Mouse (Mus musculus) midbrain, postnatal 0 days (tissue): ENCODE results near the gene Adamts17. TPM values are rescaled to one million over a fixed set of nuclear protein-coding genes. Genes with fewer than 3 reads are reported as not detected.
A peak's percentile ranks its signal among the peaks of the same experiment; 100 is the strongest.

Experiments
- ATAC-seq: fragments of 200-750 bp; cut with Nextera tagmentation; 2 replicates; pipeline ENCODE4 v1.8.0; 2017; ENCODE audit warnings: moderate number of reproducible peaks, mild to moderate bottlenecking, moderate TSS enrichment, moderate library complexity; ENCODE audit not compliant: low FRiP score
- DNase-seq: peaks from one replicate; pipeline ENCODE4 v3.0.0-alpha.2; 2015; ENCODE audit warnings: low spot score
- H3K27ac ChIP-seq: fragments of 300-500 bp; sonication (generic); 2 replicates; pipeline ENCODE4 v1.5.1; 2014; ENCODE audit warnings: low read depth, mild to moderate bottlenecking, low read length, mixed read lengths
- H3K27me3 ChIP-seq: fragments of 300-500 bp; sonication (generic); 2 replicates; pipeline ENCODE4 v1.6.1; 2014; ENCODE audit warnings: low read length, control low read depth, mixed read lengths; ENCODE audit not compliant: insufficient read depth
- H3K36me3 ChIP-seq: fragments of 300-500 bp; sonication (generic); 2 replicates; pipeline ENCODE4 v1.6.1; 2014; ENCODE audit warnings: low read length, control low read depth, mixed read lengths; ENCODE audit not compliant: insufficient read depth
- H3K4me1 ChIP-seq: fragments of 300-500 bp; sonication (generic); 2 replicates; pipeline ENCODE4 v1.6.1; 2014; ENCODE audit warnings: mild to moderate bottlenecking, control low read depth, antibody characterized with exemption, low read length, mixed read lengths; ENCODE audit not compliant: insufficient read depth
- H3K4me2 ChIP-seq: fragments of 300-500 bp; sonication (generic); 2 replicates; pipeline ENCODE4 v1.6.1; 2014; ENCODE audit warnings: low read depth, mild to moderate bottlenecking, low read length, mixed read lengths; ENCODE audit not compliant: poor library complexity, severe bottlenecking
- H3K4me3 ChIP-seq: fragments of 300-500 bp; sonication (generic); 2 replicates; pipeline ENCODE4 v1.5.1; 2014; ENCODE audit warnings: low read depth, mild to moderate bottlenecking, low read length, moderate library complexity
- H3K9ac ChIP-seq: fragments of 300-500 bp; sonication (generic); replicated peaks from 2 replicates; pipeline ENCODE4 v1.6.1; 2014; ENCODE audit warnings: mild to moderate bottlenecking, low read length, moderate library complexity, mixed read lengths; ENCODE audit not compliant: poor library complexity, severe bottlenecking
- H3K9me3 ChIP-seq: fragments of 300-500 bp; sonication (generic); 2 replicates; pipeline ENCODE4 v1.6.1; 2016; ENCODE audit warnings: low read length, control low read depth
- CTCF ChIP-seq: IDR thresholded peaks from 2 replicates; pipeline ENCODE4 v1.5.1; 2016; ENCODE audit warnings: antibody characterized with exemption, mild to moderate bottlenecking
- WGBS: fragments of 180-500 bp; shearing (Covaris S2); extraction: QIAGEN DNeasy Blood & Tissue Kit; methylation state at CpG from one replicate; pipeline ENCODE4 v1.1.7; 2014; 5-methylcytosine and 5-hydroxymethylcytosine counted together
- polyA plus RNA-seq: library from polyadenylated mRNA; unstranded; fragments of >200 nt; fragmentation: Nextera tagmentation; extraction: Ambion mirVana; gene quantifications from 2 replicates; pipeline ENCODE4 v1.2.1, GENCODE M21; 2015
- total RNA-seq: library from RNA; depleted of rRNA; stranded (reverse); fragments of >200 nt; gene quantifications from 2 replicates; pipeline ENCODE4 v1.2.3, GENCODE M21; 2014

The Adamts17 gene
- total and polyA plus RNA-seq, 2 experiments from 2014 or later, result 3.2 to 13.0 TPM

- Histone ChIP-seq H3K4me2 (no peak overlapping the region), H3K27me3 (no peaks in the 10 kb centered on the region), H3K9me3 (no peaks in the 10 kb centered on the region), H3K36me3 (no peaks in the 10 kb centered on the region), H3K4me3 (no peak overlapping the region), H3K4me1 (no peaks in the 10 kb centered on the region), H3K27ac (no peak overlapping the region), H3K9ac (no peak overlapping the region)
- 40% methylated on average over 6 of the region's 6 CpGs for WGBS
- TF ChIP-seq CTCF, result no peak
- DNase-seq (peak; percentile 46), ATAC-seq (no peak)
Measured at GRCm38 (mm10) chr7:66929263-66929662, 89.7 kb downstream of the Adamts17 start.

DNA sequence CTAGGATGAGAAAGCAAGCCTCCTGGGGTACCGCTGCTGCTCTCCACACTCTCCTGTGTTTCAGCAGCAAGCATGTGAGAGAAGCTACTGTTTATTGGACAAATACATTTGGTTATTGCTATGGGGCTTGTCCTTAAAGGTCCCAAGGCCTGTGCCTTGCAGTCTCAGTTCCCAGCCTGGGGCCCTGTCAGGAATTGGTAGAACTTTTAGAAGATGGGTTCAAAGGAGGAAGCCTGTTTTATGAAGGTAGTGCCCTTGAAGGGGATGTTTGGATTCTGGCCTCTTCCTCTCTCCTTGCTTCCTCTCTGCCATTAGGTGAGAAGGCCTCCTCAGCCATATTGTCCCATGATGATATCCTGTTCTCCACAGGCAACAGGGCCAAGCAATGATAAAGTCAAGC, 91.8 kb downstream of the Adamts17 start:
- no peak overlapping the region for H3K9ac ChIP-seq
- no peak for DNase-seq
- 100% methylated on average over 1 of the region's 1 CpGs for WGBS
- ATAC-seq, result no peak
- H3K9me3 ChIP-seq, result no peaks in the 10 kb centered on the region
- no peaks in the 10 kb centered on the region for H3K27me3 ChIP-seq
- H3K4me2 ChIP-seq, result no peak overlapping the region
- no peaks in the 10 kb centered on the region for H3K4me1 ChIP-seq
- no peaks in the 10 kb centered on the region for H3K36me3 ChIP-seq
- H3K4me3 ChIP-seq, result no peak overlapping the region
- H3K27ac ChIP-seq, result no peak overlapping the region
- no peak for TF ChIP-seq CTCF

- H3K27me3 ChIP-seq, result no peaks in the 10 kb centered on the region
- no peak for DNase-seq
- H3K4me2 ChIP-seq, result no peak overlapping the region
- no peaks in the 10 kb centered on the region for H3K9me3 ChIP-seq
- H3K27ac ChIP-seq, result no peak overlapping the region
- 48% methylated on average over 4 of the region's 4 CpGs for WGBS
- TF ChIP-seq CTCF, result no peak
- no peak overlapping the region for H3K4me3 ChIP-seq
- H3K36me3 ChIP-seq, result no peaks in the 10 kb centered on the region
- ATAC-seq, result no peak
- H3K9ac ChIP-seq, result no peak overlapping the region
- H3K4me1 ChIP-seq, result no peaks in the 10 kb centered on the region
Measured at GRCm38 (mm10) chr7:66933251-66933650, 93.7 kb downstream of the Adamts17 start.

DNA sequence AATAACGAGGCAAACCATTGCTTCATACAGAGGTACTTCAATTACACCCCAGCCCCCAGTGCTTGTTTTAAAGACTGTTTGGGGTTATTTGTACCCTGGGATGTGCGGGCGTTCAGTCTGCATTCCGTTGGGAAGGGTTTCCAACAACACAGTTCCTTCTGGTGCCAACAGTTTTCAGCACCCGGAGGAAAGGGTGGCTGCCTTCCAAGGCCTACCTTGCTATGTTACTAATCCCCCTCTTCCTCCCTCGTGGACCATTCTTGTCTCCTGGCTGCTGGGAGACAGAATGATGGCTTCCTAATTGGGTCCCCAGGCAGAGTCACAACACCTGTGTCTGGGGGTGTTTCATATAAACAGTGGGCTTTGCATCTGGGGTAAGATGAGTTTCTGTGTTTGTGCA, 94.5 kb downstream of the Adamts17 start:
- no peak for DNase-seq
- Histone ChIP-seq H3K27ac (no peak overlapping the region), H3K4me2 (no peak overlapping the region), H3K9ac (no peak overlapping the region), H3K9me3 (no peaks in the 10 kb centered on the region), H3K36me3 (no peaks in the 10 kb centered on the region), H3K4me1 (no peaks in the 10 kb centered on the region), H3K4me3 (no peak overlapping the region), H3K27me3 (no peaks in the 10 kb centered on the region)
- TF ChIP-seq CTCF, result no peak
- no peak for ATAC-seq
- WGBS, result 63% methylated on average over 6 of the region's 6 CpGs

DNA sequence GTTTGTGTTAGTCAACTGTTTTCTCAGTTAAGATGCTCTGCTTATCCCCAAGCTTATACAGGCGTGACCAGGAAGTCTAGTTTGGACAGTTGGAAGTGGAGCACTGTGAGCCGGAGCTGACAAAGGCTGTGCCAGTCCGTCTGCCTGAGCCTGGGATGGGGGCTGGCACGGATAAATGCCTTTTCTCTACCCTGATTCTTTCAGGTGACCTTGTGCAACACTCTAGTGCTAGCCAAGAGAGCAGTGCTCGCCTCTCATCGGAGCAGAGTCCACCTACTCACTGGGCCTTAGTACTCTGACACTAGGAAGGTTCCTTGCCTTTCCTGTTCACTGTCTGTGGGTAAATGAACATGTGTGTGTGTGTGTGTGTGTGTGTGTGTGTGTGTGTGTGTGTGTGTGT, 95.5 kb downstream of the Adamts17 start:
- Histone ChIP-seq H3K4me3 (no peak overlapping the region), H3K27me3 (no peaks in the 10 kb centered on the region), H3K4me2 (no peak overlapping the region), H3K27ac (no peak overlapping the region), H3K4me1 (no peaks in the 10 kb centered on the region), H3K36me3 (no peaks in the 10 kb centered on the region), H3K9ac (no peak overlapping the region), H3K9me3 (no peaks in the 10 kb centered on the region)
- 87% methylated on average over 6 of the region's 6 CpGs for WGBS
- no peak for ATAC-seq
- TF ChIP-seq CTCF, result no peak
- no peak for DNase-seq

DNA sequence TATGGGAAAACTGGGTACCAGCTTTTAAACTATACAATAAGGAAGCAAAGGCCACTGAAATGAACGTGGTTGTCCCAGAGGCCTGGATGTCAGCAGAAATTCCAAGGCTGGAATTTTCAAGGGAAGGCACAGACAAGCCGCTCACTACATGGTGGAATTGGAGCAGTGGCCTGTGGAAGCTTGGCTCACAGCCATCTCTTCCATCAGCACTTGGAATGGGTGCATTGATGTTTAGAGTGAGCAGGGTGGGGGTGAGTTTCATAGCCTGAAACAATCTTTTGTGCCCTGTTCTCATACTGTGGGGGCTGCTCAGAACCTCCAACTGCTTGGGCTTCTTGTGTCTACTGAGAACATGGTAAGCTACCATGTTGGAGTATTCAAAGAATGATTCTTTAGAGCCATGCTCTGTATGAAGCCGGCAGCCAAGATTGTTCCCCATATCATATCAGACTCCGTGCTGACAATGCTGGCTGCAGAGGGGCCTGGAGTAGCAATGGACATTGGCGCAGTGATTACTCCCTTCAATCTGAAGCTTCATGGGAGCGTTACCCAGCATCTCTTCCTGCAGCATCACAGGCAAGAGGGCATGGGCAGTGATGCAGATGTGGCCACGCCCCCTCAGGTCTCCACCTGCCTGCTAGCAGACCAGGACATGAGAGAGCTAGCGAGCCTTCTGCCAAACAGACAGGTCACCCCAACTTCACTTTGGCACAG, 96.7 kb downstream of the Adamts17 start:
- Histone ChIP-seq H3K36me3 (no peaks in the 10 kb centered on the region), H3K27ac (no peak overlapping the region), H3K4me1 (no peaks in the 10 kb centered on the region), H3K4me3 (no peak overlapping the region), H3K9me3 (no peaks in the 10 kb centered on the region), H3K4me2 (no peak overlapping the region), H3K27me3 (no peaks in the 10 kb centered on the region), H3K9ac (no peak overlapping the region)
- ATAC-seq (no peak), DNase-seq (peak; percentile 44)
- WGBS, result 80% methylated on average over 8 of the region's 8 CpGs
- no peak for TF ChIP-seq CTCF
